Mouse (Mus musculus): ENCODE results near the gene Rnf31. TPM values are rescaled to one million over a fixed set of nuclear protein-coding genes. Genes with fewer than 3 reads are reported as not detected.

Gene Rnf31
- polyA plus RNA-seq (2015; fragmentation: Nextera tagmentation; extraction: Ambion mirVana) = 17.7 TPM in 2 replicates

GRCm38 (mm10) chr14:55591331-55591891 lies at the start of gene Rnf31:
TSS of gene Rnf31 (plus strand) at chr14:55591708.
- under 1% methylated on average over 33 of the region's 33 CpGs for WGBS
- peak within 1 kb of the TSS; percentile 80 for H3K9ac ChIP-seq (replicated peaks)
- peaks cover 34% of the 10 kb centered on the region for H3K4me1 ChIP-seq
- no peaks in the 10 kb centered on the region for H3K27me3 ChIP-seq
- H3K4me2 ChIP-seq (replicated peaks) = peak within 1 kb of the TSS; percentile 96
- no peaks in the 10 kb centered on the region for H3K9me3 ChIP-seq
- H3K27ac ChIP-seq (replicated peaks) = peak within 1 kb of the TSS; percentile 94
- peak; percentile 91 for ATAC-seq (replicated peaks)
- peaks cover 18% of the 10 kb centered on the region for H3K36me3 ChIP-seq
- H3K4me3 ChIP-seq = peak within 1 kb of the TSS; percentile 68

GRCm38 (mm10) chr14:55542268-55542667 lies 49.2 kb upstream of the Rnf31 start:
- H3K4me1 ChIP-seq = peaks cover 31% of the 10 kb centered on the region
- H3K9ac ChIP-seq (replicated peaks) = no peak overlapping the region
- 0 out of 2 replicates have a peak, but pooled peaks cover 3% of the 10 kb centered on the region for H3K36me3 ChIP-seq
- H3K27ac ChIP-seq (replicated peaks) = no peak overlapping the region
- no peak overlapping the region for H3K4me3 ChIP-seq
- no peaks in the 10 kb centered on the region for H3K9me3 ChIP-seq
- no peak for ATAC-seq (replicated peaks)
- 95% methylated on average over 12 of the region's 12 CpGs for WGBS
- H3K4me2 ChIP-seq (replicated peaks) = no peak overlapping the region
- no peaks in the 10 kb centered on the region for H3K27me3 ChIP-seq

- H3K9ac ChIP-seq (replicated peaks) = no peak overlapping the region
- peaks cover 31% of the 10 kb centered on the region for H3K4me1 ChIP-seq
- 41% methylated on average over 9 of the region's 9 CpGs for WGBS
Measured at GRCm38 (mm10) chr14:55544334-55544733, 47.2 kb upstream of the Rnf31 start.

GRCm38 (mm10) chr14:55550191-55550590 lies 41.3 kb upstream of the Rnf31 start:
- H3K9me3 ChIP-seq = no peaks in the 10 kb centered on the region
- H3K36me3 ChIP-seq = peaks cover 18% of the 10 kb centered on the region
- no peak for ATAC-seq (replicated peaks)
- H3K9ac ChIP-seq (replicated peaks) = no peak overlapping the region
- H3K4me2 ChIP-seq (replicated peaks) = no peak overlapping the region
- H3K27me3 ChIP-seq = no peaks in the 10 kb centered on the region
- H3K4me1 ChIP-seq = no peaks in the 10 kb centered on the region
- no peak overlapping the region for H3K4me3 ChIP-seq
- 73% methylated on average over 6 of the region's 6 CpGs for WGBS
- no peak overlapping the region for H3K27ac ChIP-seq (replicated peaks)

More at GRCm38 (mm10) chr14:55544334-55544733, 47.2 kb upstream of the Rnf31 start:
- H3K27me3 ChIP-seq = no peaks in the 10 kb centered on the region
- no peak overlapping the region for H3K27ac ChIP-seq (replicated peaks)
- no peak for ATAC-seq (replicated peaks)
- H3K4me2 ChIP-seq (replicated peaks) = no peak overlapping the region
- peaks cover 19% of the 10 kb centered on the region for H3K36me3 ChIP-seq
- H3K4me3 ChIP-seq = no peak overlapping the region
- H3K9me3 ChIP-seq = no peaks in the 10 kb centered on the region

- 68% methylated on average over 5 of the region's 5 CpGs for WGBS
- Histone ChIP-seq H3K27me3 (no peaks in the 10 kb centered on the region), H3K4me1 (no peaks in the 10 kb centered on the region), H3K9me3 (no peaks in the 10 kb centered on the region), H3K4me2 (replicated peaks) (no peak overlapping the region), H3K4me3 (no peak overlapping the region), H3K36me3 (peaks cover 18% of the 10 kb centered on the region), H3K9ac (replicated peaks) (no peak overlapping the region), H3K27ac (replicated peaks) (no peak overlapping the region)
- no peak for ATAC-seq (replicated peaks)
Measured at GRCm38 (mm10) chr14:55551347-55551746, 40.2 kb upstream of the Rnf31 start.

GRCm38 (mm10) chr14:55551794-55552193 lies 39.7 kb upstream of the Rnf31 start:
- H3K4me3 ChIP-seq = no peak overlapping the region
- WGBS = 87% methylated on average over 8 of the region's 8 CpGs
- H3K27ac ChIP-seq (replicated peaks) = no peak overlapping the region
- H3K9me3 ChIP-seq = no peaks in the 10 kb centered on the region
- no peaks in the 10 kb centered on the region for H3K4me1 ChIP-seq
- ATAC-seq (replicated peaks) = no peak
- H3K9ac ChIP-seq (replicated peaks) = no peak overlapping the region
- H3K27me3 ChIP-seq = no peaks in the 10 kb centered on the region
- peaks cover 18% of the 10 kb centered on the region for H3K36me3 ChIP-seq
- no peak overlapping the region for H3K4me2 ChIP-seq (replicated peaks)

GRCm38 (mm10) chr14:55554635-55555034 lies 36.9 kb upstream of the Rnf31 start:
- Histone ChIP-seq H3K9ac (replicated peaks) (no peak overlapping the region), H3K9me3 (no peaks in the 10 kb centered on the region), H3K27ac (replicated peaks) (no peak overlapping the region), H3K27me3 (no peaks in the 10 kb centered on the region), H3K4me1 (peaks cover 7% of the 10 kb centered on the region), H3K4me3 (no peak overlapping the region), H3K4me2 (replicated peaks) (no peak overlapping the region), H3K36me3 (no peaks in the 10 kb centered on the region; the same call in 1 of the 2 replicates)
- no peak for ATAC-seq (replicated peaks)

- Histone ChIP-seq H3K4me3 (no peak overlapping the region), H3K4me2 (replicated peaks) (no peak overlapping the region), H3K27ac (replicated peaks) (no peak overlapping the region), H3K9me3 (no peaks in the 10 kb centered on the region), H3K9ac (replicated peaks) (no peak overlapping the region), H3K27me3 (no peaks in the 10 kb centered on the region), H3K36me3 (no peaks in the 10 kb centered on the region), H3K4me1 (peaks cover 7% of the 10 kb centered on the region)
- no peak for ATAC-seq (replicated peaks)
- 91% methylated on average over 3 of the region's 3 CpGs for WGBS
Measured at GRCm38 (mm10) chr14:55555788-55556187, 35.7 kb upstream of the Rnf31 start.

GRCm38 (mm10) chr14:55557003-55557402 lies 34.5 kb upstream of the Rnf31 start:
- H3K27ac ChIP-seq (replicated peaks) = no peak overlapping the region
- no peak for ATAC-seq (replicated peaks)
- no peaks in the 10 kb centered on the region for H3K27me3 ChIP-seq
- no peaks in the 10 kb centered on the region for H3K36me3 ChIP-seq
- no peak overlapping the region for H3K4me3 ChIP-seq
- no peak overlapping the region for H3K9ac ChIP-seq (replicated peaks)
- 29% methylated on average over 5 of the region's 5 CpGs for WGBS
- no peak overlapping the region for H3K4me2 ChIP-seq (replicated peaks)
- H3K4me1 ChIP-seq = peaks cover 18% of the 10 kb centered on the region
- H3K9me3 ChIP-seq = no peaks in the 10 kb centered on the region

- H3K27ac ChIP-seq (replicated peaks) = no peak overlapping the region
- 92% methylated on average over 3 of the region's 3 CpGs for WGBS
- H3K9ac ChIP-seq (replicated peaks) = no peak overlapping the region
- no peak for ATAC-seq (replicated peaks)
- H3K36me3 ChIP-seq = no peaks in the 10 kb centered on the region
- H3K9me3 ChIP-seq = no peaks in the 10 kb centered on the region
- no peak overlapping the region for H3K4me3 ChIP-seq
- H3K27me3 ChIP-seq = no peaks in the 10 kb centered on the region
- no peak overlapping the region for H3K4me2 ChIP-seq (replicated peaks)
- H3K4me1 ChIP-seq = peaks cover 21% of the 10 kb centered on the region
Measured at GRCm38 (mm10) chr14:55557587-55557986, 33.9 kb upstream of the Rnf31 start.

- Histone ChIP-seq H3K36me3 (peaks cover 5% of the 10 kb centered on the region), H3K9me3 (no peaks in the 10 kb centered on the region), H3K9ac (replicated peaks) (peak overlapping the region; percentile 85), H3K4me2 (replicated peaks) (peak overlapping the region; percentile 67), H3K4me3 (peak overlapping the region; percentile 58), H3K27me3 (no peaks in the 10 kb centered on the region), H3K27ac (replicated peaks) (peak overlapping the region; percentile 98; the same call in 1 of the 2 replicates), H3K4me1 (peaks cover 21% of the 10 kb centered on the region)
- WGBS = 59% methylated on average over 6 of the region's 6 CpGs
- no peak for ATAC-seq (replicated peaks)
Measured at GRCm38 (mm10) chr14:55558740-55559448, 32.6 kb upstream of the Rnf31 start.

GRCm38 (mm10) chr14:55559799-55560201 lies 31.7 kb upstream of the Rnf31 start, which contains the start of gene Dcaf11:
TSS of gene Dcaf11 (plus strand) at chr14:55560006.
- Histone ChIP-seq H3K27me3 (no peaks in the 10 kb centered on the region), H3K4me2 (replicated peaks) (peak within 1 kb of the TSS; percentile 68), H3K9ac (replicated peaks) (peak within 1 kb of the TSS; percentile 85), H3K36me3 (peaks cover 14% of the 10 kb centered on the region), H3K4me3 (peak within 1 kb of the TSS; percentile 58), H3K27ac (replicated peaks) (peak within 1 kb of the TSS; percentile 98), H3K4me1 (peaks cover 21% of the 10 kb centered on the region), H3K9me3 (no peaks in the 10 kb centered on the region)
- ATAC-seq (replicated peaks) = peak; percentile 81
- under 1% methylated on average over 27 of the region's 27 CpGs for WGBS
